Mouse (Mus musculus) effector memory CD4-positive, alpha-beta T cell, adult 5 months (primary cell): ENCODE results near the gene Nmur2. TPM values are rescaled to one million over a fixed set of nuclear protein-coding genes. Genes with fewer than 3 reads are reported as not detected.

Experiments
- polyA plus RNA-seq: library from polyadenylated mRNA; unstranded; fragments of 100-300 nt; shearing (Covaris generic); gene quantifications from one replicate; pipeline ENCODE4 v1.2.1, GENCODE M21; 2017

Gene Nmur2
- polyA plus RNA-seq = not detected

GRCm38 (mm10) chr11:56040917-56041316, at the start of gene Nmur2:
Gene Nmur2, minus strand, starts transcription at chr11:56041010.

